Mouse (Mus musculus) central nervous system, embryonic 18 days (tissue): ENCODE data around the gene Pip4k2b. TPM values are rescaled to one million over a fixed set of nuclear protein-coding genes. Genes with fewer than 3 reads are reported as not detected.

ENCODE experiments used
- polyA plus RNA-seq: library from polyadenylated mRNA; depleted of rRNA; stranded (reverse); fragments of >200 nt; gene quantifications from 2 replicates; pipeline ENCODE4 v1.2.3, GENCODE M21; 2012; rRNA removed

Gene Pip4k2b
- polyA plus RNA-seq: 86.8 and 94.0 TPM in 2 replicates

GRCm38 (mm10) chr11:97744063-97744717, at the start of gene Pip4k2b:
TSS of gene Pip4k2b (minus strand) at chr11:97744704.

GRCm38 (mm10) chr11:97781832-97782563, 37.5 kb upstream of the Pip4k2b start, which contains the start of gene Rpl23:
TSS of gene Rpl23 (minus strand) at chr11:97782437.

GRCm38 (mm10) chr11:97775808-97776496, 31.4 kb upstream of the Pip4k2b start, which contains the start of gene 1700001P01Rik:
TSS of gene 1700001P01Rik (minus strand) at chr11:97775918.

GRCm38 (mm10) chr11:97766154-97766881, 21.8 kb upstream of the Pip4k2b start, which contains the start of gene Cwc25:
TSS of gene Cwc25 (minus strand) at chr11:97766556.

GRCm38 (mm10) chr11:97703039-97703826, 41.3 kb downstream of the Pip4k2b start, which contains the start of gene Psmb3:
TSS of gene Psmb3 (plus strand) at chr11:97703399.

GRCm38 (mm10) chr11:97700003-97700745, 44.3 kb downstream of the Pip4k2b start, which contains the start of gene Pcgf2:
TSS of gene Pcgf2 (minus strand) at chr11:97700497.

GRCm38 (mm10) chr11:97685613-97686321, 58.7 kb downstream of the Pip4k2b start, which contains the start of gene Cisd3:
TSS of gene Cisd3 (plus strand) at chr11:97685826.

Other genes with a start within 250 kb of the Pip4k2b start
- gene 4933428G20Rik, start 244.4 kb downstream of the Pip4k2b start, polyA plus RNA-seq: 0.08 and 0.09 TPM in 2 replicates
- gene Srcin1, start 168.5 kb downstream of the Pip4k2b start, polyA plus RNA-seq: 56.5 and 72.4 TPM in 2 replicates
- 3.5 and 3.8 TPM in 2 replicates for gene Epop, start 115.0 kb downstream of the Pip4k2b start, polyA plus RNA-seq
- gene Mllt6, start 81.3 kb downstream of the Pip4k2b start, polyA plus RNA-seq: 32.0 and 36.5 TPM in 2 replicates
- gene Cisd3, start 58.9 kb downstream of the Pip4k2b start, polyA plus RNA-seq: 20.8 and 23.4 TPM in 2 replicates
- gene Pcgf2, start 44.2 kb downstream of the Pip4k2b start, polyA plus RNA-seq: 118 and 137 TPM in 2 replicates
- gene Psmb3, start 41.3 kb downstream of the Pip4k2b start, polyA plus RNA-seq: 357 and 383 TPM in 2 replicates
- 18.3 and 18.7 TPM in 2 replicates for gene Cwc25, start 21.9 kb upstream of the Pip4k2b start, polyA plus RNA-seq
- 0.79 and 0.91 TPM in 2 replicates for gene 1700001P01Rik, start 31.2 kb upstream of the Pip4k2b start, polyA plus RNA-seq
- 536 and 583 TPM in 2 replicates for gene Rpl23, start 37.7 kb upstream of the Pip4k2b start, polyA plus RNA-seq
- 106 and 122 TPM in 2 replicates for gene Lasp1, start 54.3 kb upstream of the Pip4k2b start, polyA plus RNA-seq
- 36.0 and 36.9 TPM in 2 replicates for gene B230217C12Rik, start 96.1 kb upstream of the Pip4k2b start, polyA plus RNA-seq
- gene Fbxo47, start 139.4 kb upstream of the Pip4k2b start, polyA plus RNA-seq: 0.45 and 0.60 TPM in 2 replicates
- gene Plxdc1, start 241.7 kb upstream of the Pip4k2b start, polyA plus RNA-seq: 1.9 and 2.0 TPM in 2 replicates